Mouse (Mus musculus): ENCODE results near the gene Dact3.

DNA sequence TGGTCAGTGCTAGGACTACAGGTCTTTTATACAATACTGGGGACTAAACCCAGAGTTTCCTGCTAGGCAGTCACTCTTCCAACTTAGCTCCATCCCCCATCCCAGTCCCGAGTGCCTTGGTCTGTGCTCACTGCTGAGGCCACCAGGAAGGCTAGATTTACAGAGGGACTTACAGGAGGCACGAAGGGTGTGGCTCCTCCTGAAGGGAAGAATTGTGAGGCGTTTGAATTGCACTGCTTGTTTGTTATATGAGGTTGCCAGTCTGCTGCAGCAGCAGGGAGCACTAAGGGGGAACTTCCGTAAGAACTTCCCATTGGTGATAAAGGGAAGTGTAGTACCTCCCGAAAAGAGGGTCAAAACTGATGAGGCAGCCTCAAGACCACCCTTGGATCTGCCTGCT, 5.5 kb downstream of the Dact3 start:
- TF ChIP-seq ZC3H11A (IDR thresholded peaks at IDR 0.05; ENCODE audit: borderline replicate concordance, low read depth, low read length) (no peak), ZNF384 (IDR thresholded peaks at IDR 0.05; ENCODE audit: low read depth, low read length) (no peak), MAFK (IDR thresholded peaks at IDR 0.05; ENCODE audit: insufficient read depth, low read depth, low read length) (no peak)
